Mouse (Mus musculus): ENCODE measurements around the gene AU040320. TPM values are rescaled to one million over a fixed set of nuclear protein-coding genes. Genes with fewer than 3 reads are reported as not detected.

AU040320 gene
- total and polyA plus RNA-seq, 3 experiments = 3.0 to 17.0 (median 15.2) TPM

DNA sequence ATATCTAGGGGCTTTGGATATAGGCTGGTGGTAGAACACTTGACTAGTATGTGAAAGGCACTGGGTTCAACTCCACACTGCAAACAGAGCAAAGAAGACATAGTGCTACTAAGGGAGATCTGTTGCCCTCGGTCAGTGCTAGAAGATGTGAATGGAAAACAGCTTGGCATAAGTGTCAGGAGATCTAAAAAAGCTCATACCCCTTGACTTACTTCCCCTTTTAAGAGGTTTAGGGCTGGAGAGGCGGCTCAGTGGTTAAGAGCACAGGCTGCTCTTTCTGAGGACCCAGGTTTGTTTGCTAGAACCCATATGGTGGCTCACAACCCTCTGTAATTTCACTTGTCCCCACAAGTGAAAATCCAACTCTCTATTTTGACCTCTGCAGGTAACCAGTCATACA lies 6.1 kb downstream of the AU040320 start:
- H3K27me3 ChIP-seq (replicated peaks) = no peaks in the 10 kb centered on the region
- no peak overlapping the region for H3K4me3 ChIP-seq (replicated peaks in 1 of 3; ENCODE audit: low read depth in 2 of 3, low read length in 2 of 3, poor library complexity in 1 of 3)
- no peak overlapping the region for H3K4me2 ChIP-seq (ENCODE audit: insufficient read depth, low read depth, poor library complexity, severe bottlenecking)
- TF ChIP-seq BHLHE40 (IDR thresholded peaks at IDR 0.05; ENCODE audit: low read depth, low read length) (no peak), USF2 (conservative IDR thresholded peaks at IDR 0.05; ENCODE audit: low read depth, low read length) (no peak)
- H3K79me2 ChIP-seq (replicated peaks; ENCODE audit: control insufficient read depth, extremely low read depth, insufficient read depth, poor library complexity, severe bottlenecking) = no peaks in the 10 kb centered on the region
- no peaks in the 10 kb centered on the region for H3K9me3 ChIP-seq (replicated peaks; ENCODE audit: low read length)
- no peak overlapping the region for H3K9ac ChIP-seq (ENCODE audit: insufficient read depth, low read depth)
- peaks cover 14 to 46% of the 10 kb centered on the region in 2 experiments for H3K36me3 ChIP-seq (replicated peaks in 1 of 2; ENCODE audit: control insufficient read depth in 1 of 2, insufficient read depth in 1 of 2, low read length in 1 of 2)
- dilution Hi-C loops (cut with MboI; ENCODE audit: extremely low pct_ligation_motif_present, extremely low pct_unique_long_range_greater_than_20kb, low sequenced_read_pairs) = no loop called here
- in situ Hi-C loops (cut with MboI; ENCODE audit: low pct_ligation_motif_present, low pct_unique_long_range_greater_than_20kb, low sequenced_read_pairs) = no loop called here
- DNase-seq (ENCODE audit: extremely low read depth) = peak; percentile 52
- H3K4me1 ChIP-seq (ENCODE audit: control insufficient read depth in 1 of 2, insufficient read depth in 2 of 2) = peaks cover 0 to 21% of the 10 kb centered on the region in 2 experiments; a peak in 2 of 4 replicates
- no peak overlapping the region for H3K27ac ChIP-seq (ENCODE audit: insufficient read depth, low read depth)

DNA sequence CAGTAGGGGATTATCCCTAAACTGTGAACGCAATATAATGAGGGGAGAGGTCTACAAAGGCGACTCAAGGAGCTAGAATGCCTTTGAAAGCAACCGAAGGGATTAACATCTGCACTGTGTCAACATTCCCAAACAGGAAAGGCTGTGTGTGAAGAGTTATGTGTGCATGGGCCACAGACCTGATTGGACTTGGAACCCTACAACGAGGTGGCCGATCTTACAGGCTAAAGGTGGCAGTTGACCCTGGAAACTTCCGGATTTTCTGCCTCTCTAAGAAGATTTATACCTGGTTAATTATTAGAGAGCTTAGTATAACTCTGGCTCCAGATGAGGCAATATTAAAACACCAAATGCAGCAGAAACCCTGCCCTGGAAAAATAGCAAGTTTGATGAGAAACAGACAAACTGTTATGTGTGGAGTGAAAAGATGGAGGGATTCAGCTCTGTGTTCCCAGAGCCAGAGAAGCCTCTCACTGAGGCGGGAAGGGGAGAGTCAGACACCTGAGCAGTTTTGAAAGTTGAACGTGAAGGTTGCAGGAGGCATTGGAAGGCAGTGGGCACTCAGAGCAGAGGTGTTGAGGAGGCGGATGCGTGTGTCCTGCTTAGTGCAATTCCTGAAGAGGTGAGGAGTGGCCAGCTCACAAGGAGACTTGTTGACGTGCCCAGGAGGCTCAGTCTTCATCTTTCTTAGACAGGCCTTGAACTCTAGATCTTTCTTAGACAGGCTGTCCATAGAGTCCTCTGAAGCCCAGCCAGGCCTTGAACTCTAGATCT lies 9.4 kb downstream of the AU040320 start:
- H3K4me1 ChIP-seq (ENCODE audit: control insufficient read depth in 1 of 2, insufficient read depth in 2 of 2) = peaks cover 0 to 13% of the 10 kb centered on the region in 2 experiments; a peak in 2 of 4 replicates
- no peak overlapping the region for H3K4me2 ChIP-seq (ENCODE audit: insufficient read depth, low read depth, poor library complexity, severe bottlenecking)
- in situ Hi-C loops (cut with MboI; ENCODE audit: low pct_ligation_motif_present, low pct_unique_long_range_greater_than_20kb, low sequenced_read_pairs) = no loop called here
- no peak overlapping the region for H3K4me3 ChIP-seq (replicated peaks in 1 of 3; ENCODE audit: low read depth in 2 of 3, low read length in 2 of 3, poor library complexity in 1 of 3)
- dilution Hi-C loops (cut with MboI; ENCODE audit: extremely low pct_ligation_motif_present, extremely low pct_unique_long_range_greater_than_20kb, low sequenced_read_pairs) = no loop called here
- TF ChIP-seq ELF1 (IDR thresholded peaks at IDR 0.05; ENCODE audit: low read depth, low read length) (no peak), ZKSCAN1 (IDR thresholded peaks at IDR 0.05; ENCODE audit: borderline replicate concordance, low read depth, low read length) (no peak), JUN (IDR thresholded peaks at IDR 0.05; ENCODE audit: insufficient read depth, low read depth, low read length) (no peak), ZC3H11A (IDR thresholded peaks at IDR 0.05; ENCODE audit: low read depth, low read length) (no peak), HCFC1 (IDR thresholded peaks at IDR 0.05; ENCODE audit: low read depth, low read length) (no peak), PAX5 (IDR thresholded peaks at IDR 0.05; ENCODE audit: low read length) (no peak), E2F4 (IDR thresholded peaks at IDR 0.05; ENCODE audit: insufficient replicate concordance, low read depth, low read length) (no peak), NELFE (IDR thresholded peaks at IDR 0.05; ENCODE audit: low read depth, low read length) (no peak), USF1 (IDR thresholded peaks at IDR 0.05; ENCODE audit: low read depth, low read length) (no peak), RCOR1 (conservative IDR thresholded peaks at IDR 0.05; ENCODE audit: low read depth, low read length) (no peak), TCF12 (IDR thresholded peaks at IDR 0.05; ENCODE audit: low read depth, low read length) (no peak), IRF4 (IDR thresholded peaks at IDR 0.05; ENCODE audit: low read depth, low read length) (no peak), UBTF (IDR thresholded peaks at IDR 0.05; ENCODE audit: low read depth, low read length) (no peak), ZMIZ1 (IDR thresholded peaks at IDR 0.05; ENCODE audit: low read depth, low read length) (no peak), BHLHE40 (IDR thresholded peaks at IDR 0.05; ENCODE audit: low read depth, low read length) (no peak), POLR2A (IDR thresholded peaks at IDR 0.05; ENCODE audit: low read depth, low read length) (no peak), POLR2AphosphoS2 (IDR thresholded peaks at IDR 0.05; ENCODE audit: low read depth, low read length) (no peak), CTCF (conservative IDR thresholded peaks at IDR 0.05 in 1 of 2, IDR thresholded peaks at IDR 0.05 in 1 of 2; ENCODE audit: low read depth in 2 of 2, low read length in 2 of 2) (no peak)
- no peak overlapping the region for H3K27ac ChIP-seq (ENCODE audit: insufficient read depth, low read depth)
- no peak overlapping the region for H3K9ac ChIP-seq (ENCODE audit: insufficient read depth, low read depth)
- no peaks in the 10 kb centered on the region for H3K27me3 ChIP-seq (replicated peaks)
- H3K36me3 ChIP-seq (replicated peaks in 1 of 2; ENCODE audit: control insufficient read depth in 1 of 2, insufficient read depth in 1 of 2, low read length in 1 of 2) = peaks cover 12 to 41% of the 10 kb centered on the region in 2 experiments
- no peak for DNase-seq (ENCODE audit: extremely low read depth)
- no peaks in the 10 kb centered on the region for H3K79me2 ChIP-seq (replicated peaks; ENCODE audit: control insufficient read depth, extremely low read depth, insufficient read depth, poor library complexity, severe bottlenecking)
- H3K9me3 ChIP-seq (replicated peaks; ENCODE audit: low read length) = no peaks in the 10 kb centered on the region
